Mouse (Mus musculus): ENCODE measurements at regions not wholly inside any gene's neighbourhood (a gene's known extent, or its start where the extent isn't known, plus 50 kb on each side); places are given as distances from the start of the nearest gene placed in this dataset.

DNA sequence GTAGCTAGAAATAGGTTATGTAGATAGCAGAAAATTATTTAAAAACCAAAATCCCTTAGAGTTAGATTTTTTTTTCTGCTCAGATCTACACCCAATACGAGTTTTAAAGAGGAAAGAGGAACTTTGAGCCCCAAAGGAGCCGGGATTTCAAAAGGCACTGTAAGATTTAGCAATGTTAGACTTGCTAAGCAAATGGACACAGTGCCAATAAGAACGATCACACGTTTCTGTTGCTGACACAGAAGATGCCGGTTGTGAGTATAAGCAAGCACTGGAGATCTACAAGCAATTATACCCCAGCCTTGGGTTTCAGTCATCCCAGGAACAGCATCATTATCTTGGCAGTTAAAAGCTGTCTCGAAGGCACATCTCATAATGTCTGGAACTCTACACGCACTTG, 137.0 kb upstream of the Tenm3 start:
- no peak for TF ChIP-seq CTCF (IDR thresholded peaks at IDR 0.05; ENCODE audit: control insufficient read depth, insufficient read depth, insufficient replicate concordance, low read depth, low read length)
- TF ChIP-seq POLR2A (IDR thresholded peaks at IDR 0.05; ENCODE audit: control insufficient read depth, low read depth, low read length), result no peak
